Mouse (Mus musculus) small intestine, adult 2 months (tissue): ENCODE data around the gene Slc41a3.

Experiments used
- CTCF ChIP-seq: fragments of 200-500 bp; IDR thresholded peaks from 2 replicates; pipeline ENCODE4 v1.5.1; 2012; ENCODE audit warnings: low read depth, mild to moderate bottlenecking, control low read depth, inconsistent platforms, low read length, moderate library complexity, mixed read lengths; ENCODE audit not compliant: insufficient replicate concordance, insufficient read length; ENCODE audit errors: extremely low read depth
- POLR2A ChIP-seq: fragments of 200-500 bp; IDR thresholded peaks from 2 replicates; pipeline ENCODE4 v1.6.1; 2012; ENCODE audit warnings: low read depth, mild to moderate bottlenecking, control low read depth, inconsistent platforms, low read length, moderate library complexity

DNA sequence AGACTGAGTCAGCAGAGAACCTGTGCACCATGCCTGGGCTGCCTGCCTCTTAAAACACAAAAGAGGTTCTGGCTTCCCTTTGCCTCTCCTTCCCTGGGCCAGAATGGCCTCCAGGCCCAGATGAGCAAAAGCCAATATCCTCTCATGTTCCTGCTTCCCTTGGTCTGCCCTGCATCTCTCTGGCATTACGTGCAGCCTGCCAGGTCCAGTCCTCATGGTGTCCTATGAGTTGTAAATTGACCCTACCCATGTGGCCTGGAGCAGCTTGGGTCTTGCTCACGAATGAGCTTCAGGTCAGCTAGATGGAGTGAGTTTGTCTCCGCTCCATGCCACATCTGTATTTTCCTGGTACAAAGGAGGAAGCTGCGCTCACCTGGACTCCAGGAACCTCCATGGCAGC lies 7.5 kb upstream of the Slc41a3 start:
- TF ChIP-seq POLR2A (no peak), CTCF (no peak)
